Mouse (Mus musculus) ES-Bruce4 (cell line): ENCODE data around the gene Fermt3. TPM values are rescaled to one million over a fixed set of nuclear protein-coding genes. Genes with fewer than 3 reads are reported as not detected.

Source experiments
- H3K27ac ChIP-seq: 2 replicates; pipeline ENCODE4 v1.5.1; 2012; ENCODE audit warnings: low read length, inconsistent platforms; ENCODE audit not compliant: insufficient read depth
- H3K27me3 ChIP-seq: 2 replicates; pipeline ENCODE4 v1.6.1; 2012; ENCODE audit warnings: mild to moderate bottlenecking, low read length, inconsistent platforms; ENCODE audit not compliant: control insufficient read depth, poor library complexity, insufficient read depth, severe bottlenecking
- H3K36me3 ChIP-seq: 2 replicates; pipeline ENCODE4 v1.6.1; 2012; ENCODE audit warnings: inconsistent platforms, mild to moderate bottlenecking, low read length, moderate library complexity; ENCODE audit not compliant: control insufficient read depth, poor library complexity, insufficient read depth, severe bottlenecking
- H3K4me1 ChIP-seq: one replicate; pipeline ENCODE4 v1.8.1; 2011; ENCODE audit warnings: low read length; ENCODE audit not compliant: control insufficient read depth, insufficient read depth
- H3K4me3 ChIP-seq: 2 replicates; pipeline ENCODE4 v1.5.1; 2011; ENCODE audit warnings: low read depth, mild to moderate bottlenecking, low read length
- H3K9ac ChIP-seq: 2 replicates; pipeline ENCODE4 v1.6.1; 2012; ENCODE audit warnings: low read depth, mild to moderate bottlenecking, inconsistent platforms; ENCODE audit not compliant: poor library complexity, severe bottlenecking
- H3K9me3 ChIP-seq: replicated peaks from 2 replicates; pipeline ENCODE4 v1.6.1; 2012; ENCODE audit warnings: mild to moderate bottlenecking, low read length, inconsistent platforms; ENCODE audit not compliant: control insufficient read depth, poor library complexity, insufficient read depth, severe bottlenecking
- CTCF ChIP-seq: IDR thresholded peaks from one replicate; pipeline ENCODE4 v1.8.1; 2011; ENCODE audit warnings: low read depth, low read length
- EP300 ChIP-seq: IDR thresholded peaks from 2 replicates; pipeline ENCODE4 v1.6.1; 2011; ENCODE audit warnings: low read depth, low read length; ENCODE audit not compliant: insufficient read depth
- POLR2A ChIP-seq: IDR thresholded peaks from one replicate; pipeline ENCODE4 v1.8.1; 2011; ENCODE audit warnings: low read length; ENCODE audit not compliant: insufficient read depth
- polyA plus RNA-seq: library from polyadenylated mRNA; stranded (reverse); fragments of >200 nt; gene quantifications from 2 replicates; pipeline ENCODE4 v1.2.4, GENCODE M21; 2011; ENCODE audit warnings: low read depth; ENCODE audit not compliant: missing spikeins, insufficient read depth, insufficient read length

Fermt3 gene
- polyA plus RNA-seq, 1 experiment, result 1.0 TPM

GRCm38 (mm10) chr19:7006892-7007593 is 12.2 kb downstream of the Fermt3 start:
- TF ChIP-seq POLR2A (no peak), EP300 (no peak), CTCF (no peak)
- no peaks in the 10 kb centered on the region for H3K36me3 ChIP-seq
- H3K9ac ChIP-seq, result no peak overlapping the region
- H3K4me1 ChIP-seq, result no peaks in the 10 kb centered on the region
- H3K9me3 ChIP-seq, result no peaks in the 10 kb centered on the region
- no peak overlapping the region for H3K27ac ChIP-seq
- no peak overlapping the region for H3K4me3 ChIP-seq
- no peaks in the 10 kb centered on the region for H3K27me3 ChIP-seq

GRCm38 (mm10) chr19:6999360-7000063 is 19.8 kb downstream of the Fermt3 start:
- Histone ChIP-seq H3K4me3 (no peak overlapping the region), H3K9ac (no peak overlapping the region), H3K4me1 (no peaks in the 10 kb centered on the region), H3K9me3 (no peaks in the 10 kb centered on the region; the same call in 1 of the 2 replicates), H3K27me3 (no peaks in the 10 kb centered on the region), H3K27ac (no peak overlapping the region), H3K36me3 (no peaks in the 10 kb centered on the region)
- TF ChIP-seq CTCF (no peak), POLR2A (no peak), EP300 (no peak)

- H3K27me3 ChIP-seq, result no peaks in the 10 kb centered on the region
- no peak for TF ChIP-seq CTCF
- H3K9me3 ChIP-seq, result no peaks in the 10 kb centered on the region; the same call in 1 of the 2 replicates
- no peaks in the 10 kb centered on the region for H3K36me3 ChIP-seq
- H3K9ac ChIP-seq, result no peak overlapping the region
- H3K4me3 ChIP-seq, result no peak overlapping the region
- no peak overlapping the region for H3K27ac ChIP-seq
- H3K4me1 ChIP-seq, result no peaks in the 10 kb centered on the region
Measured at GRCm38 (mm10) chr19:6997721-6998290, 21.5 kb downstream of the Fermt3 start.

GRCm38 (mm10) chr19:6996006-6996405 is 23.3 kb downstream of the Fermt3 start, which contains the start of the genes Nudt22 and Trpt1:
Nudt22 (minus strand) TSS chr19:6996117.
Trpt1 (plus strand) TSS chr19:6996131.
- Histone ChIP-seq H3K4me3 (peak within 1 kb of the TSS; percentile 81), H3K9ac (peak within 1 kb of the TSS; percentile 72), H3K27me3 (no peaks in the 10 kb centered on the region), H3K4me1 (no peaks in the 10 kb centered on the region), H3K36me3 (no peaks in the 10 kb centered on the region), H3K27ac (no peak within 1 kb of the TSS), H3K9me3 (no peaks in the 10 kb centered on the region; the same call in 1 of the 2 replicates)
- TF ChIP-seq POLR2A, result peak; percentile 35
- TF ChIP-seq EP300, result no peak

- no peak overlapping the region for H3K27ac ChIP-seq
- H3K9ac ChIP-seq, result peak overlapping the region; percentile 72
- H3K9me3 ChIP-seq, result no peaks in the 10 kb centered on the region; the same call in 1 of the 2 replicates
- no peaks in the 10 kb centered on the region for H3K36me3 ChIP-seq
- TF ChIP-seq POLR2A, result no peak
- TF ChIP-seq CTCF, result no peak
- no peak for TF ChIP-seq EP300
- H3K27me3 ChIP-seq, result no peaks in the 10 kb centered on the region
- H3K4me3 ChIP-seq, result peak overlapping the region; percentile 64
- no peaks in the 10 kb centered on the region for H3K4me1 ChIP-seq
Measured at GRCm38 (mm10) chr19:6995255-6995991, 23.8 kb downstream of the Fermt3 start.

- Histone ChIP-seq H3K36me3 (no peaks in the 10 kb centered on the region), H3K27ac (no peak overlapping the region), H3K9ac (no peak overlapping the region), H3K9me3 (no peaks in the 10 kb centered on the region; the same call in 1 of the 2 replicates), H3K4me3 (no peak overlapping the region), H3K27me3 (no peaks in the 10 kb centered on the region), H3K4me1 (no peaks in the 10 kb centered on the region)
- TF ChIP-seq CTCF, result no peak
- no peak for TF ChIP-seq EP300
- no peak for TF ChIP-seq POLR2A
Measured at GRCm38 (mm10) chr19:6994489-6994888, 24.8 kb downstream of the Fermt3 start.
